Mouse (Mus musculus) midbrain, postnatal 0 days (tissue): ENCODE measurements around the gene Klk10. TPM values are rescaled to one million over a fixed set of nuclear protein-coding genes. Genes with fewer than 3 reads are reported as not detected.

Experiments
- ATAC-seq: fragments of 200-750 bp; cut with Nextera tagmentation; 2 replicates; pipeline ENCODE4 v1.8.0; 2017; ENCODE audit warnings: moderate number of reproducible peaks, mild to moderate bottlenecking, moderate TSS enrichment, moderate library complexity; ENCODE audit not compliant: low FRiP score
- DNase-seq: peaks from one replicate; pipeline ENCODE4 v3.0.0-alpha.2; 2015; ENCODE audit warnings: low spot score
- H3K27ac ChIP-seq: fragments of 300-500 bp; sonication (generic); 2 replicates; pipeline ENCODE4 v1.5.1; 2014; ENCODE audit warnings: low read depth, mild to moderate bottlenecking, low read length, mixed read lengths
- H3K27me3 ChIP-seq: fragments of 300-500 bp; sonication (generic); 2 replicates; pipeline ENCODE4 v1.6.1; 2014; ENCODE audit warnings: low read length, control low read depth, mixed read lengths; ENCODE audit not compliant: insufficient read depth
- H3K36me3 ChIP-seq: fragments of 300-500 bp; sonication (generic); 2 replicates; pipeline ENCODE4 v1.6.1; 2014; ENCODE audit warnings: low read length, control low read depth, mixed read lengths; ENCODE audit not compliant: insufficient read depth
- H3K4me1 ChIP-seq: fragments of 300-500 bp; sonication (generic); 2 replicates; pipeline ENCODE4 v1.6.1; 2014; ENCODE audit warnings: mild to moderate bottlenecking, control low read depth, antibody characterized with exemption, low read length, mixed read lengths; ENCODE audit not compliant: insufficient read depth
- H3K4me2 ChIP-seq: fragments of 300-500 bp; sonication (generic); 2 replicates; pipeline ENCODE4 v1.6.1; 2014; ENCODE audit warnings: low read depth, mild to moderate bottlenecking, low read length, mixed read lengths; ENCODE audit not compliant: poor library complexity, severe bottlenecking
- H3K4me3 ChIP-seq: fragments of 300-500 bp; sonication (generic); 2 replicates; pipeline ENCODE4 v1.5.1; 2014; ENCODE audit warnings: low read depth, mild to moderate bottlenecking, low read length, moderate library complexity
- H3K9ac ChIP-seq: fragments of 300-500 bp; sonication (generic); replicated peaks from 2 replicates; pipeline ENCODE4 v1.6.1; 2014; ENCODE audit warnings: mild to moderate bottlenecking, low read length, moderate library complexity, mixed read lengths; ENCODE audit not compliant: poor library complexity, severe bottlenecking
- H3K9me3 ChIP-seq: fragments of 300-500 bp; sonication (generic); 2 replicates; pipeline ENCODE4 v1.6.1; 2016; ENCODE audit warnings: low read length, control low read depth
- CTCF ChIP-seq: IDR thresholded peaks from 2 replicates; pipeline ENCODE4 v1.5.1; 2016; ENCODE audit warnings: antibody characterized with exemption, mild to moderate bottlenecking
- WGBS: fragments of 180-500 bp; shearing (Covaris S2); extraction: QIAGEN DNeasy Blood & Tissue Kit; methylation state at CpG from one replicate; pipeline ENCODE4 v1.1.7; 2014; 5-methylcytosine and 5-hydroxymethylcytosine counted together
- polyA plus RNA-seq: library from polyadenylated mRNA; unstranded; fragments of >200 nt; fragmentation: Nextera tagmentation; extraction: Ambion mirVana; gene quantifications from 2 replicates; pipeline ENCODE4 v1.2.1, GENCODE M21; 2015
- total RNA-seq: library from RNA; depleted of rRNA; stranded (reverse); fragments of >200 nt; gene quantifications from 2 replicates; pipeline ENCODE4 v1.2.3, GENCODE M21; 2014

Klk10 gene
- total and polyA plus RNA-seq, 2 experiments from 2014 or later: 0.66 TPM; not detected in 1

- no peak overlapping the region for H3K4me3 ChIP-seq
- H3K27me3 ChIP-seq: no peaks in the 10 kb centered on the region
- H3K36me3 ChIP-seq: no peaks in the 10 kb centered on the region
- H3K9me3 ChIP-seq: no peaks in the 10 kb centered on the region
- WGBS: 85% methylated on average over 5 of the region's 5 CpGs
- H3K4me2 ChIP-seq: no peak overlapping the region
- no peak for DNase-seq
- ATAC-seq: no peak
- no peak overlapping the region for H3K27ac ChIP-seq
- no peaks in the 10 kb centered on the region for H3K4me1 ChIP-seq
- no peak for TF ChIP-seq CTCF
- no peak overlapping the region for H3K9ac ChIP-seq
These were observed 4.3 kb upstream of the Klk10 start for GRCm38 (mm10) chr7:43776506-43776905.

- no peaks in the 10 kb centered on the region for H3K9me3 ChIP-seq
- H3K4me1 ChIP-seq: 0 out of 2 replicates have a peak, but pooled peaks cover under 1% of the 10 kb centered on the region
- DNase-seq (no peak), ATAC-seq (no peak)
- TF ChIP-seq CTCF: no peak
- H3K4me3 ChIP-seq: no peak overlapping the region
- no peaks in the 10 kb centered on the region for H3K27me3 ChIP-seq
- no peaks in the 10 kb centered on the region for H3K36me3 ChIP-seq
- H3K27ac ChIP-seq: no peak overlapping the region
- H3K4me2 ChIP-seq: no peak overlapping the region
- no peak overlapping the region for H3K9ac ChIP-seq
- WGBS: 87% methylated on average over 12 of the region's 12 CpGs
These were observed 3.4 kb upstream of the Klk10 start for GRCm38 (mm10) chr7:43777423-43777822.

GRCm38 (mm10) chr7:43778176-43778970, 2.5 kb upstream of the Klk10 start:
- H3K36me3 ChIP-seq: no peaks in the 10 kb centered on the region
- H3K4me3 ChIP-seq: no peak overlapping the region
- H3K9me3 ChIP-seq: no peaks in the 10 kb centered on the region
- TF ChIP-seq CTCF: no peak
- no peak overlapping the region for H3K27ac ChIP-seq
- WGBS: 87% methylated on average over 10 of the region's 10 CpGs
- no peak for DNase-seq
- H3K27me3 ChIP-seq: 0 out of 2 replicates have a peak, but pooled peaks cover 2% of the 10 kb centered on the region
- H3K4me2 ChIP-seq: no peak overlapping the region
- H3K4me1 ChIP-seq: 0 out of 2 replicates have a peak, but pooled peaks cover 4% of the 10 kb centered on the region
- no peak overlapping the region for H3K9ac ChIP-seq
- ATAC-seq: no peak

GRCm38 (mm10) chr7:43780241-43780640, 594 bp upstream of the Klk10 start:
- Histone ChIP-seq H3K4me2 (no peak overlapping the region), H3K9ac (no peak overlapping the region), H3K27ac (no peak overlapping the region), H3K27me3 (0 out of 2 replicates have a peak, but pooled peaks cover 5% of the 10 kb centered on the region), H3K36me3 (no peaks in the 10 kb centered on the region), H3K4me1 (0 out of 2 replicates have a peak, but pooled peaks cover 4% of the 10 kb centered on the region), H3K9me3 (no peaks in the 10 kb centered on the region), H3K4me3 (no peak overlapping the region)
- DNase-seq (no peak), ATAC-seq (no peak)
- 80% methylated on average over 6 of the region's 6 CpGs for WGBS
- no peak for TF ChIP-seq CTCF

- no peak for TF ChIP-seq CTCF
- no peak overlapping the region for H3K4me3 ChIP-seq
- WGBS: 94% methylated on average over 10 of the region's 11 CpGs
- H3K27me3 ChIP-seq: 0 out of 2 replicates have a peak, but pooled peaks cover 5% of the 10 kb centered on the region
- no peaks in the 10 kb centered on the region for H3K36me3 ChIP-seq
- no peak for DNase-seq
- H3K9ac ChIP-seq: no peak overlapping the region
- H3K4me1 ChIP-seq: 0 out of 2 replicates have a peak, but pooled peaks cover 4% of the 10 kb centered on the region
- H3K27ac ChIP-seq: no peak overlapping the region
- no peaks in the 10 kb centered on the region for H3K9me3 ChIP-seq
- no peak overlapping the region for H3K4me2 ChIP-seq
- no peak for ATAC-seq
These were observed 706 bp downstream of the Klk10 start for GRCm38 (mm10) chr7:43781541-43781940.
